Mouse (Mus musculus): ENCODE results near the gene Rock2.
A peak's percentile ranks its signal among the peaks of the same experiment; 100 is the strongest.
"Not testable (repeated sequence)": the region's sequence is repeated elsewhere in the genome, so short reads cannot be mapped to it uniquely, and the experiment has no call there.

Gene Rock2

DNA sequence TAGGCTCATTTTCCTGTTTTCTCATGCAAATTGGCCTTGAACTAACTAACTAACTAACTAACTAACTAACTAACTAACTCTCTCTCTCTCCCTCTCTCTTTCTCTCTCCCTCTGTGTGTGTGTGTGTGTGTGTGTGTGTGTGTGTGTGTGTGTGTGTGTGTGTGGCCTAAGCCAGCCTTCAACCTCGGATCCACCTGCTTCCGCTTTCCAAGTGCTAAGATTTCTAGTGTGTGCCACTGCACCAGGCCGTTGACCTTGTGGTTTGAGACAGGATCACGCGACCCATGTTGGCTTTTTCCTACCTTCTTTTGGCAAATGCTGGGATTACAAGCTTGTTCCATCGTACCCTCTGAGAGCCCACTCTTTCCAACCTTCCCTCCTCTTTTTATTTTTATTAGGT lies 105.9 kb downstream of the Rock2 start:
- DNase-seq (ENCODE audit: low spot score) = no peak

GRCm38 (mm10) chr12:17001211-17001610 lies 106.5 kb downstream of the Rock2 start:
- no peak for DNase-seq (ENCODE audit: low spot score)

GRCm38 (mm10) chr12:17009466-17009865 lies 114.8 kb downstream of the Rock2 start:
- no peak for DNase-seq (ENCODE audit: low spot score)

DNA sequence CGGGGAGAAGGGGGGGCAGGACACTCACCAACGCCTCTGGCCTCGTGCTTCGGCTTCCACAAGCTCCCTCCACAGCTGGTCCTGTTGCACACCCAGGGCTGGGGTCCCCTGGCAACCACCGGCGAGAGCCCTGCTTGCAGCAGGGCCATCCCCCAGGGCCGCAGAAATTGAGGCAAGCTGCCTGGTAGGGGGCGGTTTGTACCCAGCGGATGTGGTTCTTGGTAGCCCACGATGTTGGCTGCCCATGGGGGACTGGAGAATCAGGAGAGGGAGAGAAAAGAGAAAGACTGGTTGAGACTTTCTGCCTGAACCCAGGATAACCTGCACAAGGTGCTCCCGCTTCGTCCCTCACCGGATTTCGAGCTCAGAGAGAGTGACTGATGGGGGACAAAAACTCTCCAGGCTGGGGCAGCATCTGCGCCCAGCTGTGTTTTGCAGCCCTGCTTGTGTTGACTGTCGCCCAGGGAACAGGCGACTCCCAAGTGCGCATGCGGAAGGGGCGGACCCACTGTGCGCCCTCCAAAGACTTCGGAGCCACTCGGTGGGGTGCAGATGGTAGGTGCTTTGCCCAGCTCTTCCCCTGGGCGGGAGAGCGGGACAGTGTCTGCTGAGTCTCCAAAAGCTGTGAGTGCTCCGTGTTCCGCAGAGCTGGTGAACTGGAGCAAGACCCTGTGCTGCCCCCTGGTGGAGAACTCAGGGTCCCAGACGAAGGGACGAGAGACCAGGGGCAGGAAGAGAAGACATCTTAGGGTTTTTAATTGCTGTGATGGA lies 116.6 kb downstream of the Rock2 start, which contains the start of gene 2410004P03Rik:
TSS of gene 2410004P03Rik (minus strand) at position 628 of the 771 bp plus-strand sequence.
- peak; percentile 43 for DNase-seq (ENCODE audit: low spot score)

GRCm38 (mm10) chr12:17012067-17012899 lies 117.6 kb downstream of the Rock2 start:
- no peak for DNase-seq (ENCODE audit: low spot score)

GRCm38 (mm10) chr12:17015711-17016110 lies 121.0 kb downstream of the Rock2 start:
- no peak for DNase-seq (ENCODE audit: low spot score)

GRCm38 (mm10) chr12:17018468-17018867 lies 123.8 kb downstream of the Rock2 start:
- DNase-seq (ENCODE audit: low spot score) = no peak

DNA sequence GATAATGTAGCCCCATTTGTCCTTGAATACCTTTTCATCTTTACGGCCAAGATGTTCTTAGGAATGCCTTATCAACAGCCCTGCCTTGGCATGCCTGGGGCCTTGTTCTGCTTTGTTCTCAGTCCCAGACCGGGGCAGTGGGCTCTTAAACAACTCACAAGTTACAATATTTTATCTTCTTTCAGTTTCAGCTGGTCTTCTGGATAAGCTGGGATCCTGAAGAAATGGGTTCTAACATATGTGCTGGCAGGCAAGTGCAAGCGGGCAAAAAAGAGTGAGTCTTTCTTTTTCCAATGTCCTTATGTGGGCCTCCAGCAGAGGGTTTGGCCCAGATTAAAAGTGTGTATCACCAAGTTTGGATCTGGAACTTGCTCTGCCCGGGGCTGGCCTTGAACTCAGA lies 126.4 kb downstream of the Rock2 start:
- not testable (repeated sequence) for DNase-seq (ENCODE audit: low spot score)

GRCm38 (mm10) chr12:17022145-17022544 lies 127.5 kb downstream of the Rock2 start:
- no peak for DNase-seq (ENCODE audit: low spot score)

DNA sequence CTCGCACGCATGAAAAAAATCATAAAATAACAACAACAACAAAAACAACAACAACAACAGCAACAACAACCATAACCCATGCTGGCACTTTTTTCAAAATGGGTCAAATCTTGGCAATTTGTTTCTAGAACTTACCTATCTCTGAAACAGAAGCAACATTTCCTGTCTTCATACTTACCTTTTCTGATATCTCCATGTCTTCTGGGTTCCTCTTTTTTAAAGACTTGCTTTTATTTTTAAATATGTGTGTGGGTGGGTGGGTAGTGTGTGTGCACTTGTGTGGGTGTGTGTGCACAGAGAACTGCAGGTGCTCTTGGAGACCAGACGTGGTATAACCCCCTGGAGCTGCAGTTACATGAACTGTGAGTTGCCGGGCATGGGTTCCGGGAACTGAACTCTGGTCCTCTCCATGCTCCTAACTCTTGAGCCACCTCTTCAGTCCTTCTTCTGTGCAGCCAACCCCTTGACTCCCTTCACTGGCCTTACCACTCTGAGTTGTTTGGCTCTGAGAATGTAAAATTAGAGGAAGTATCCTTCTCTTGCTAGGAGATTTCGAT lies 129.9 kb downstream of the Rock2 start:
- no peak for DNase-seq (ENCODE audit: low spot score)

GRCm38 (mm10) chr12:17032694-17033463 lies 138.2 kb downstream of the Rock2 start:
- no peak for DNase-seq (ENCODE audit: low spot score)

DNA sequence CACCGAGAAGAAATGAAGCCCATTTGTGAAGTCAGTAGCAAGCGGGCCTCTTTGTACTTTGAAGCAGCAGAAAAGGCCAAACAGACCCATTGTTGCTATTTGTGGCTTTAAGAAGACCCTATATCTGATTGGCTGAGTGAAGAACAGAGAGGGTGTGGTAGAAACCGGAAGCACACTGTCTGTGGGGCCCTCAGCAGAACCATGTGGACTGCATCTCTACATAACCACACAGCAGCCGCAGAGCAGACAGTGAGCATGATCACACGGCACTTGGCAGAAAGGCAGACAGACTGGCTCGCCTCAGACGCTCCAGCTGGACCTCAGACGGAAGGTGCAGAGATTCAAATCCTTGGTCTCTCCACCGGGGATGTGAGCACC lies 138.8 kb downstream of the Rock2 start:
- no peak for DNase-seq (ENCODE audit: low spot score)

DNA sequence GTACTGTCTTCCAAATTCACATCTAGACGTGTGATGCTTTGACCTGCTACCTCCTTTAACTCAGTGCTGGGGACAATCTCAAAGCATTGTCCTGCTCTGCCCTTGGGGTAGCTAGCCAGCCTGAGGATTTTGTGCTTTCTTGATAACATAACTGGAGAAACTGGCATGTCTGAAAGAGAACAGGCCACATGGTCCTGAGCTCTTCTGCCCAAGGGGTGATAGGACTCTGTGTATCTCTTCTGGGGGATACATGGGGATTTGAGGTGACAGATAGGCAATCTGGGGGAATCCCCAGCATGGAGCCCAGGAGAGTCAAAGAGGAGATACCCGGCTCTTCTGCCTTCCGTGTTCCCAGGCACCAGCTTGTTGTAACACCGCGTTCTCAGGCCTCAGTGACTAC lies 140.0 kb downstream of the Rock2 start:
- no peak for DNase-seq (ENCODE audit: low spot score)

DNA sequence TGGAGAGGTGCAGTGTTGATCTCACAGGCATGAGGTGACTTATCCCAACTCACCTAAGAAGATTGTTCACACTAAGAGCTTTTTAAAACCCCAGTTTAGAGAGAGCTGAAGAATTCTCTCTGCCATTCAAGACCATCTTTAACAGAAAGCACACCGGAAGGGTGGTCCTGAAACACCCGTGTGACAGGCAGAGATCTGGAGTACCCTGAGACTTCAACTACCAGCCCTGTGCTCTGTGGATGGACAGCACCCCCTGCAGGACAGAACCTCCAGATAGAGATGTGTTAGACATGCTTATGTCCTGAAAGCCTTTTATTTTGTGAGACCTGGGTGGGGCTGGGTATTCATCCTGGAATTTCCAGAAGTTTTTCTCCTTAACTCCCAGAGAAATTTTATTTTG lies 140.4 kb downstream of the Rock2 start:
- no peak for DNase-seq (ENCODE audit: low spot score)

DNA sequence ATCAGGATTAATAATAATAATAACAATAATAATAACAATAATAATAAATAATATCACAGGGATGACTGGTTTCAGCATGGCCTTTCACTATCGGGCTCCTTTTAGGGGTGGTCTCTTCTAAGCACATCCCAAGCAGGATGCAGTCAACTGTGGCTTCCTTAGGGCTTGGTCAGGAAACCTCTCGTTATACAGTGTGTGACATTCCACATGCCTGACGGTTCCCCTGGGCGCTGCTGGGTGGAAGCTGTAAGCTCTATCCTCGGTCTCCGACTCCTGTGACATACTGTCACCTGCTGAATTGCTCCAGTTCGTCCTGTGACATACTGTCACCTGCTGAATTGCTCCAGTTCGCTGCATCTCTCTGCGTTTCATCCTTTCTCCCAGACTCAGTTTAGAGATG lies 141.8 kb downstream of the Rock2 start:
- DNase-seq (ENCODE audit: low spot score) = no peak

- DNase-seq (ENCODE audit: low spot score) = no peak
These were observed 142.4 kb downstream of the Rock2 start for GRCm38 (mm10) chr12:17037053-17037610.

Data from ovary, adult 18-20 months (tissue).